Mouse (Mus musculus) layer of hippocampus, postnatal 25 days (tissue): Measurements from ENCODE around the gene Polr2a. TPM values are rescaled to one million over a fixed set of nuclear protein-coding genes. Genes with fewer than 3 reads are reported as not detected.

Experiments used
- DNase-seq, 2 experiments: peaks; one replicate each; pipeline ENCODE4 v3.0.0; 2022; ENCODE audit warnings: mixed read lengths in 2 of 2, low spot score in 1 of 2; ENCODE audit errors: extremely low spot score in 1 of 2
- total RNA-seq, 2 experiments: library from RNA; stranded (reverse); gene quantifications; 2 replicates each; pipeline ENCODE4 v1.2.3; 2021

Gene Polr2a
- total RNA-seq, 2 experiments from 2014 or later = 58.6 to 69.5 TPM

- no peak for DNase-seq
These were observed 72.8 kb downstream of the Polr2a start, which contains the start of gene Tnfsf13 for GRCm38 (mm10) chr11:69685526-69686148. TSS of gene Tnfsf13 (minus strand) at chr11:69685784.

- DNase-seq = no peak
These were observed 73.5 kb downstream of the Polr2a start for GRCm38 (mm10) chr11:69684936-69685335.

- no peak for DNase-seq
These were observed 74.2 kb downstream of the Polr2a start for GRCm38 (mm10) chr11:69684128-69684745.

Other genes with a start within 250 kb of the Polr2a start
- 1 to 10 TPM; 3.5 to 8.0 TPM for gene Dnah2, start 209.5 kb downstream of the Polr2a start, total RNA-seq
- gene Efnb3, start 198.4 kb downstream of the Polr2a start, total RNA-seq = 100 to 1,000 TPM; 134 to 139 TPM
- gene Wrap53, start 178.4 kb downstream of the Polr2a start, total RNA-seq = 10 to 100 TPM; 11.7 to 12.5 TPM
- 10 to 100 TPM; 24.3 to 29.8 TPM for gene Trp53, start 178.3 kb downstream of the Polr2a start, total RNA-seq
- 100 to 1,000 TPM; 394 to 472 TPM for gene Atp1b2, start 152.7 kb downstream of the Polr2a start, total RNA-seq
- not detected for gene Shbg, start 140.7 kb downstream of the Polr2a start, total RNA-seq
- 10 to 100 TPM; 15.5 to 15.8 TPM for gene Sat2, start 136.6 kb downstream of the Polr2a start, total RNA-seq
- 100 to 1,000 TPM; 124 to 131 TPM for gene Fxr2, start 125.6 kb downstream of the Polr2a start, total RNA-seq
- under 1 TPM in 1 of 2 experiments, not detected in 1; 0.59 TPM for gene Sox15, start 103.3 kb downstream of the Polr2a start, total RNA-seq
- 10 to 100 TPM; 61.1 to 63.9 TPM for gene Mpdu1, start 96.0 kb downstream of the Polr2a start, total RNA-seq
- 10 to 100 TPM; 15.1 to 15.7 TPM for gene Cd68, start 92.5 kb downstream of the Polr2a start, total RNA-seq
- 100 to 1,000 TPM; 369 to 381 TPM for gene Eif4a1, start 86.2 kb downstream of the Polr2a start, total RNA-seq
- gene Senp3, start 76.6 kb downstream of the Polr2a start, total RNA-seq = 100 to 1,000 TPM in 1 of 2 experiments, 10 to 100 TPM in 1; 94.3 to 109 TPM
- 1 to 10 TPM; 1.2 to 1.3 TPM for gene Tnfsf13, start 72.9 kb downstream of the Polr2a start, total RNA-seq
- gene Tnfsf12, start 62.8 kb downstream of the Polr2a start, total RNA-seq = 1 to 10 TPM; 7.3 to 8.6 TPM
- 1 to 10 TPM; 1.3 to 1.4 TPM for gene Tnfsfm13, start 62.5 kb downstream of the Polr2a start, total RNA-seq
- gene Slc35g3, start 3.3 kb upstream of the Polr2a start, total RNA-seq = not detected
- 100 to 1,000 TPM; 110 to 118 TPM for gene Zbtb4, start 7.3 kb upstream of the Polr2a start, total RNA-seq
- gene Chrnb1, start 37.3 kb upstream of the Polr2a start, total RNA-seq = 1 to 10 TPM in 1 of 2 experiments, under 1 TPM in 1; 0.79 to 1.1 TPM
- 10 to 100 TPM; 28.3 to 33.3 TPM for gene Fgf11, start 43.2 kb upstream of the Polr2a start, total RNA-seq
- not detected for gene Tmem102, start 47.0 kb upstream of the Polr2a start, total RNA-seq
- not detected for gene Gm39566, start 56.7 kb upstream of the Polr2a start, total RNA-seq
- not detected for gene Spem2, start 59.8 kb upstream of the Polr2a start, total RNA-seq
- gene Spem1, start 63.5 kb upstream of the Polr2a start, total RNA-seq = under 1 TPM; 0.34 to 0.73 TPM
- 100 to 1,000 TPM; 192 to 219 TPM for gene Nlgn2, start 79.1 kb upstream of the Polr2a start, total RNA-seq
- 100 to 1,000 TPM; 112 to 135 TPM for gene Tmem256, start 79.9 kb upstream of the Polr2a start, total RNA-seq
- 10 to 100 TPM; 16.5 to 19.0 TPM for gene Plscr3, start 87.7 kb upstream of the Polr2a start, total RNA-seq
- not detected for gene Tnk1, start 100.1 kb upstream of the Polr2a start, total RNA-seq
- not detected for gene Tmem95, start 119.4 kb upstream of the Polr2a start, total RNA-seq
- 1 to 10 TPM; 1.2 to 1.3 TPM for gene Kctd11, start 122.8 kb upstream of the Polr2a start, total RNA-seq
- under 1 TPM; 0.12 to 0.19 TPM for gene Acap1, start 136.9 kb upstream of the Polr2a start, total RNA-seq
- 1 to 10 TPM in 1 of 2 experiments, under 1 TPM in 1; 0.62 to 1.8 TPM for gene 2810408A11Rik, start 142.3 kb upstream of the Polr2a start, total RNA-seq
- gene Neurl4, start 142.4 kb upstream of the Polr2a start, total RNA-seq = 100 to 1,000 TPM; 108 to 109 TPM
- gene Gps2, start 155.3 kb upstream of the Polr2a start, total RNA-seq = 10 to 100 TPM; 26.8 to 32.6 TPM
- gene Eif5a, start 163.3 kb upstream of the Polr2a start, total RNA-seq = 100 to 1,000 TPM; 426 to 481 TPM
- 10 to 100 TPM in 1 of 2 experiments, 1 to 10 TPM in 1; 7.3 to 11.1 TPM for gene Ybx2, start 177.2 kb upstream of the Polr2a start, total RNA-seq
- gene Slc2a4, start 189.6 kb upstream of the Polr2a start, total RNA-seq = 1 to 10 TPM; 2.2 to 4.0 TPM
- not detected for gene Cldn7, start 206.1 kb upstream of the Polr2a start, total RNA-seq
- 100 to 1,000 TPM; 107 to 116 TPM for gene Ctdnep1, start 222.5 kb upstream of the Polr2a start, total RNA-seq
- gene Elp5, start 223.9 kb upstream of the Polr2a start, total RNA-seq = 10 to 100 TPM; 77.1 to 82.2 TPM
- gene Gabarap, start 232.5 kb upstream of the Polr2a start, total RNA-seq = 100 to 1,000 TPM; 229 to 258 TPM
- 10 to 100 TPM; 41.4 to 46.9 TPM for gene Phf23, start 237.1 kb upstream of the Polr2a start, total RNA-seq
- gene Dvl2, start 242.0 kb upstream of the Polr2a start, total RNA-seq = 10 to 100 TPM; 31.2 to 37.8 TPM